Mouse (Mus musculus): Measurements from ENCODE around the gene Nap1l1.

The Nap1l1 gene

DNA sequence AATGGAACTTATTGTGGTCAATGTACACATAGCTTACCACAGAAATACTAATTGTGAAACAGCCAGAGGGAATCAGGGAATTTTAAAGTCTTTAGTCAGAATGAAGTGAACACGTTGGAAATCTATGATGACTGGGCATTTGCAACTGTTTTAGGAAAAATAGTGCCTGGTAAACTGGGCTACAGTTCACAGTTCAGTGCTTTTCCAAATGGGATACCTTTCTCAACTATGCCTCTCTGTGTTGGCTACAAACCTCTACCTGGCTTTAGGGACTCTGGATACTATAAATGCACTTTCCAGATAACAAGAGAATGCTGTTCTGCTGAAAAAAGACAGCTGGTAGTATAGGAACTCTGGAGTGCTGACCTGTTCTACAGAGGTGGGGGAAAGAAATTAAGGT, 31.6 kb downstream of the Nap1l1 start:
- Histone ChIP-seq H3K27me3 (ENCODE audit: control insufficient read depth, insufficient read depth, low read length, poor library complexity, severe bottlenecking) (no peaks in the 10 kb centered on the region), H3K36me3 (ENCODE audit: control insufficient read depth, insufficient read depth, low read length, poor library complexity, severe bottlenecking) (no peaks in the 10 kb centered on the region)
- DNase-seq (ENCODE audit: low read depth, low spot score) = no peak

DNA sequence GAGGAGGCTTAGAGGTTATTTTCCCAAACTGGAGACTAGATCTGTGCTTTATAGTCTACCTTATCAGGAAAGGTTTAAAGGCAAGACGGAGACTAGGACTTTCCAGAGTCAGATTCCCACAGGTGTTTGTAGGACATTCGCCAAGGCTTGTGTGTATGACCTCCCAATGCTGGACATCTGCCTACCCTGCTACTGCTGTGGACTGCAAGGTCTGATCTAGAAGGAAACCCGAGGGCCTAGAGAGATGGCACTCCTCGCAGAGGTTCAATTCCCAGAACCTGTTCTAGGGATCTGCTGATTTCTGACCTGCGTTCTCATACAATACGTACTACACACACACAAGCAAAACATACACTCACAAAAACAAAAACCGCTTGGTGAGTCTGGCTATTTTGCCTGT, 32.4 kb downstream of the Nap1l1 start:
- H3K36me3 ChIP-seq (ENCODE audit: control insufficient read depth, insufficient read depth, low read length, poor library complexity, severe bottlenecking) = no peaks in the 10 kb centered on the region
- H3K27me3 ChIP-seq (ENCODE audit: control insufficient read depth, insufficient read depth, low read length, poor library complexity, severe bottlenecking) = no peaks in the 10 kb centered on the region
- no peak for DNase-seq (ENCODE audit: low read depth, low spot score)

DNA sequence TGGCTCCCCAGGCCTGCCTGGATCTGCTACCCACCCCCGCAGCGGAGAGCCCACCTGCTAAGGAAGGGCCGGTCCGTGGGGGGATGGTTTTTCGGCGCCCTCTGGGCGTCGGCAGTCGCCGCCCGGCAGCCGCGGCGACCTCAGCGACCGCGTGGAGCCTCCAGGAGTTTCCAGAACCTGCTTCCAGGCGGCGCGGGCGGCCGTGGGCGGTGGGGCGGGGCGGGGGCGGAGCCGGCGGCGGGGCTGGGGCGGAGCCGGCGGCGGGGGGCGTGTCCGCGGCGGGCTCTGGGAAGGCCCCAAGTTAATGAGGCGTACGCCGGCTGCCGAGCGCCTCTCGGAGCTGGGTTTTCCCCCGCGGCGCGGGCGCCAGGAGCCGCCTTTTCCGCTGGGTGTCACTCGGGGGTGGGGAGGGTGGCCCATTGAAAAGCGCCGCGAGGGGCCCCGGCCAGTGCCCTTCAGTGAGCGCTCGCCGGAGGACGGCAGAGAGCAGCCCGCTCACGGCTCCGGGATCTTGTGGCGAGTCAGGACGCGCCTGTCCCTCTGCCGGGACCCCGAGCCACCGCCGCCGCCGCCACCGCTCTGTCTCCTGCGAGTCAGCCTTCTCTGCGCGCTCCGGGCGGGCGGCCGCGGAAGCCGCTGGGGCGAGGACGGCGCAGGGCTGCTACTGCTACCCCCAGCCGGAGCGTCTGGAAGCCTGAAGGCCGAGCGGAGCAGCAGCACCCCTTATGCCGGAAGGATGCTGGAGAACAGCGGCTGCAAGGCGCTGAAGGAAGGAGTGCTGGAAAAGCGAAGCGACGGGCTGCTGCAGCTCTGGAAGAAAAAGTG, 33.3 kb downstream of the Nap1l1 start, which contains the start of gene Phlda1:
Gene Phlda1 (plus strand): TSS at position 186 of the 825 bp plus-strand sequence.
- DNase-seq (ENCODE audit: low read depth, low spot score) = peak; percentile 95
- H3K36me3 ChIP-seq (ENCODE audit: control insufficient read depth, insufficient read depth, low read length, poor library complexity, severe bottlenecking) = no peaks in the 10 kb centered on the region
- H3K27me3 ChIP-seq (ENCODE audit: control insufficient read depth, insufficient read depth, low read length, poor library complexity, severe bottlenecking) = no peaks in the 10 kb centered on the region

DNA sequence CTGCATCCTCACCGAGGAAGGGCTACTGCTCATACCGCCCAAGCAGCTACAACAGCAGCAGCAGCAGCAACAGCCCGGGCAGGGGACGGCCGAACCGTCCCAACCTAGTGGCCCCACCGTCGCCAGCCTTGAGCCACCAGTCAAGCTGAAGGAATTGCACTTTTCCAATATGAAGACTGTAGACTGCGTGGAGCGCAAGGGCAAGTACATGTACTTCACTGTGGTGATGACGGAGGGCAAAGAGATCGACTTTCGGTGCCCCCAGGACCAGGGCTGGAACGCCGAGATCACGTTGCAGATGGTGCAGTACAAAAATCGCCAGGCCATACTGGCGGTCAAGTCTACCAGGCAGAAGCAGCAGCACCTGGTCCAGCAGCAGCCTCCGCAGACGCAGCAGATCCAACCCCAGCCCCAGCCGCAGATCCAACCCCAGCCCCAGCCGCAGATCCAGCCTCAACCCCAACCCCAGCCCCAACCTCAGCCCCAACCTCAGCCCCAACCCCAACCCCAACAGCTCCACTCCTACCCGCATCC, 34.0 kb downstream of the Nap1l1 start:
- H3K27me3 ChIP-seq (ENCODE audit: control insufficient read depth, insufficient read depth, low read length, poor library complexity, severe bottlenecking) = no peaks in the 10 kb centered on the region
- DNase-seq (ENCODE audit: low read depth, low spot score) = no peak
- H3K36me3 ChIP-seq (ENCODE audit: control insufficient read depth, insufficient read depth, low read length, poor library complexity, severe bottlenecking) = no peaks in the 10 kb centered on the region

DNA sequence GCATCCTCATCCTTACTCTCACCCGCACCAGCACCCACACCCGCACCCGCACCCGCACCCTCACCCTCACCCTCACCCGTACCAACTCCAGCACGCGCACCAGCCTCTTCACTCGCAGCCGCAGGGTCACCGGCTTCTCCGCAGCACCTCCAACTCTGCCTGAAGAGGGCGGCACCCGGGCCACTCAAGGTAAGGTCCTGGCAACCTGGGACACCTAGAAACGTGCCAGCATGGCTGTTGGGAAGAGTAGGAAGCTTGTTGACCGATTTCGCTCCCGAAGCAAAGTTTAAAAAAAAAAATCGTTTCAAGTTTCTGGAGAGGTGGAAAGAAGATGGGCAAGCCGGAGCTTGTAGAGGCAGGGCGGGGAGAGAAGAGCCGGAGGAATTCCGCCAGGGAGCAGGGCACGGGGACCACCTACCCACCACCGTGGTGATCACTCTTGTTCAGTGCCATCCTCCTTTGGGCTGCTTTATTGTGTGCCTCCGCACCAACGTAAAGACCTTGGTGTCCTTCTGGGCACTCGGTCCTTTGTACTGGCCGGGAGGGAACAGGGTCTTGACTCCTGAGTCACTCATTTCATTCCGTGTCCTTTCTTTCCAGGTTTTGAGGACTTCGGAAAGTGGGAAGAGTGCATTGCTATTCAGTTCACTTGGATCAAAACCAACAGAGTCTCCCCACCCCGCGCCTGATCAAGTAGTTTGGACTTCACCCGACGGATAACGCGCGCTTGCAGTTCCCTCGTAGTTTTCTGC, 34.6 kb downstream of the Nap1l1 start:
- DNase-seq (ENCODE audit: low read depth, low spot score) = peak; percentile 67
- H3K27me3 ChIP-seq (ENCODE audit: control insufficient read depth, insufficient read depth, low read length, poor library complexity, severe bottlenecking) = no peaks in the 10 kb centered on the region
- H3K36me3 ChIP-seq (ENCODE audit: control insufficient read depth, insufficient read depth, low read length, poor library complexity, severe bottlenecking) = no peaks in the 10 kb centered on the region

DNA sequence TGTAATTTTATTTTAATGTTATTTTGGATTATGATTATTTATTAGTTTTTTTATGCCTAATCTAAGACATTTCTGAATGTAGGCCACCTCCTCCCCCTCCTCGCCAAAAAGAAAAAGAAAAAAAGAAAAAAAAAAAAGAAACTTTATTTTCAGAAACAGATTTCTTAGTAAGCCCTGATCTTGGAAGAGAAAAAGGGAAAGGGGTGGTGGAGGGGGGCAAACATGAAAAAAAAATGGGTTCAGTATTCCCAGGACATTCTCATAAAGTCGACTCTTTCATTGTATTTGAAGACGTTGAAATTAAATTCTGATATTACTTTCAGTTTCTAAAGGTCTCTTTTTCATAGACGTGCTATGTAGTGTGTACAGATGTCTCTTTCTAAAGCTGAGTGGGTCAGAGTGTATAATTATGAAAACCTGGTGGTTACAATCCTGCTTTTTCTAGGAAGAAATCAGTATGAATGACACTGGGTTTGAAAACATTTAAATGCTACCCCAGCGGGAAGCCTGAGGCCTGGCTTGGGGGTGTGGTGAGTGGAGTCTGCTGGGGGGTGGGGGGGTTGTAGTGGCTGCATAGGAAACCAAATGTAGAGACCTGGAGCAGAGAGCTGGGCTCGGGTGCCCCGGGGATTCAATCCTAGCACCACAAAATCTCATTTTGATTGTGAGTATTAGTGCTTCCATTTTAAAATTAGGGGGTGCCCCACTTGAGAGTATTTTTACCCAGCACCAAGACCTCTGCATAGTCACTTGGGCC, 35.5 kb downstream of the Nap1l1 start:
- no peak for DNase-seq (ENCODE audit: low read depth, low spot score)
- no peaks in the 10 kb centered on the region for H3K27me3 ChIP-seq (ENCODE audit: control insufficient read depth, insufficient read depth, low read length, poor library complexity, severe bottlenecking)

DNA sequence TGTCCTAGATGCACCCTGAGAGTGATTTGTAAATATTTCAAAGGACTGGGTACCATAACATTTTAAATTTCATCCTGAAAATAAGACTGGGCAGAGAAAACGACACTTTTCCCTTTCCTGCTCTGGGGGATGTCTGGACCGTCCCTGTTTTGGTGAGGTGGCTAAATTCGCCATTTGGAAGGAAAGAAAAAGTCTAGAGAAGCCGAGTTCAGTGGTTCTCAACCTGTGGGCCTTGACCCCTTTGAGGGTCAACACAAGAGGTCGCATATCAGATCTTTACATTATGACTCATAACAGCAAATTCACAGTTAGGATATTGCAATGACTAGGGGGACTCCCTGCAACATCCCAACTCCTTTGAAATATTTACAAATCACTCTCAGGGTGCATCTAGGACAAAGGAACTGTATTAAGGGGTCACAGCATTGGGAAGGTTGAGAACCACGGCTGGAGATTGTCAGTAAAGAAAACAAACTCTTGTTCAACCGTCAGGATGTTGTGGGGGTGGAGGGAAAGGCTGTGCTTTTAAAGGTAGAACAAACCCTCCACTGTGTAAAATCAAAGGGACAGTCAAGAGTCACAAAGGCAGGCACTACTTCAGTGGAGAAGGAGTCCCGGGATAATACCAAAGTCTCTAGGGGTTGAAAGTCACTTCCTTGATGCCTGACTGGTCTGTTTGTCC, 36.2 kb downstream of the Nap1l1 start:
- no peaks in the 10 kb centered on the region for H3K36me3 ChIP-seq (ENCODE audit: control insufficient read depth, insufficient read depth, low read length, poor library complexity, severe bottlenecking)
- DNase-seq (ENCODE audit: low read depth, low spot score) = no peak

More for the DNA sequence above, 35.5 kb downstream of the Nap1l1 start:
- H3K36me3 ChIP-seq (ENCODE audit: control insufficient read depth, insufficient read depth, low read length, poor library complexity, severe bottlenecking) = no peaks in the 10 kb centered on the region

DNA sequence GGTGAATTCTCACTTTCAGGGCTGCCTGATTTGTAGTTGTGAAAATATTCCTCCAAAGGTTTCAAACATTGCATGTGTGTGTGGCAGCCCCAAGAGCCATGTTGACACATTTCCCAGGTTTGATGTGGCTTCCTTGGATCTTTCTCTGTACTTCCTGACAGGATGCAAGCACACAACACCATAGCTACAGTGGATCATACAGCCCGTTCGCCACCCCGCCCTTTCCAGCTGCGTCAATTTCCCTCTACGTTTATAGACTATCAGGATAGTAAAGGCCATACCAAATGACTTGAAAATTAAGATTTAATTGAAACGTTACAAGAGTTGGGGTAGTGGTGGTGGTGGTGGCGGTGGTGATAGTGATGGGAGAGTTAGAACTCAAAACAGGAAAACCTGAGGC, 37.0 kb downstream of the Nap1l1 start:
- Histone ChIP-seq H3K27me3 (ENCODE audit: control insufficient read depth, insufficient read depth, low read length, poor library complexity, severe bottlenecking) (no peaks in the 10 kb centered on the region), H3K36me3 (ENCODE audit: control insufficient read depth, insufficient read depth, low read length, poor library complexity, severe bottlenecking) (no peaks in the 10 kb centered on the region)
- no peak for DNase-seq (ENCODE audit: low read depth, low spot score)

More for the DNA sequence above, 36.2 kb downstream of the Nap1l1 start:
- no peaks in the 10 kb centered on the region for H3K27me3 ChIP-seq (ENCODE audit: control insufficient read depth, insufficient read depth, low read length, poor library complexity, severe bottlenecking)

DNA sequence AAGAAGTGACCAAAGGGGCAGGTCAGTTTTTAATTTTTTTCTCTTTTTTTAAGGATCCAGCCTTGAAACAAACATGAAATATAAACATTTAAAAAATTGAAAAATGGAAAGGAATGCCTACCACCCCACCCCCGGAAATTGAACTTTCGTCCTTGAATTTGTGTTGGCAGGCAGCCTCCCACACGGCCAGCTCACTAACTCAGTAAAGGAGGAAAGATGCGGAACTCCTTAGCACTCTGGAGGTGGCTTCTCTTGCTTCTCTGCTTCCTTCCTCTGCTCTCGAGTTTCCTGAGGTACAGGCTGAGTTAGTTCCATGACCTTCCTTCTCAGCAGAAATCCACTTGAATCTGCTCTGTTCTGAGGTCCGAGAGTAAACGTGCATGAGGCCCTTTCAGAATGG, 37.8 kb downstream of the Nap1l1 start:
- H3K36me3 ChIP-seq (ENCODE audit: control insufficient read depth, insufficient read depth, low read length, poor library complexity, severe bottlenecking) = no peaks in the 10 kb centered on the region
- no peak for DNase-seq (ENCODE audit: low read depth, low spot score)
- no peaks in the 10 kb centered on the region for H3K27me3 ChIP-seq (ENCODE audit: control insufficient read depth, insufficient read depth, low read length, poor library complexity, severe bottlenecking)

DNA sequence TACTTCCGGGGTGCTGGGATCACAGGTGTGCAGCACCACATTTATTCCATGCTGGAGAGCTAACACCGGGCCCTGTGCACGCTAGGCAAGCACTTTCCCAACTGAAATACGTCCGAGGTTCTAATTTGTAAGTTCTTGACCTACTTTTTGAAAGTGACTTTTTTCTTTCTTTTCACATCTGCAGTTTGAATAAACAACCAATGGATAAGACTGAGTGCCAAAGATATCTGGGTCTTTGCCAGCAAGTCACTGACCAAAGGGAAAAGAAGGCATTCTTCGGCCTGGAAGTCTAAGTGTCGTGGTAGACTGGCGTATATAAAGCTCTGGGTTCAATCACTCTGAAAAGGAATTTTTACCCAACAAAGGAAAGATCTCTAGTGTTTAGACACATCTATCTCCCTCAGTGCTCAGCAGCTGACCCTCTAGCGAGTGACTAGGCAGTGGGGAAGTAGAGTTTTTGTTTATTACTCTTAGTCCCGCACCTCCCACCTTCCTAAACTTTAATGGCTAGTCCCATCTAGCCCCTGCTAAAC, 39.1 kb downstream of the Nap1l1 start:
- Histone ChIP-seq H3K27me3 (ENCODE audit: control insufficient read depth, insufficient read depth, low read length, poor library complexity, severe bottlenecking) (no peaks in the 10 kb centered on the region), H3K36me3 (ENCODE audit: control insufficient read depth, insufficient read depth, low read length, poor library complexity, severe bottlenecking) (no peaks in the 10 kb centered on the region)
- DNase-seq (ENCODE audit: low read depth, low spot score) = no peak

DNA sequence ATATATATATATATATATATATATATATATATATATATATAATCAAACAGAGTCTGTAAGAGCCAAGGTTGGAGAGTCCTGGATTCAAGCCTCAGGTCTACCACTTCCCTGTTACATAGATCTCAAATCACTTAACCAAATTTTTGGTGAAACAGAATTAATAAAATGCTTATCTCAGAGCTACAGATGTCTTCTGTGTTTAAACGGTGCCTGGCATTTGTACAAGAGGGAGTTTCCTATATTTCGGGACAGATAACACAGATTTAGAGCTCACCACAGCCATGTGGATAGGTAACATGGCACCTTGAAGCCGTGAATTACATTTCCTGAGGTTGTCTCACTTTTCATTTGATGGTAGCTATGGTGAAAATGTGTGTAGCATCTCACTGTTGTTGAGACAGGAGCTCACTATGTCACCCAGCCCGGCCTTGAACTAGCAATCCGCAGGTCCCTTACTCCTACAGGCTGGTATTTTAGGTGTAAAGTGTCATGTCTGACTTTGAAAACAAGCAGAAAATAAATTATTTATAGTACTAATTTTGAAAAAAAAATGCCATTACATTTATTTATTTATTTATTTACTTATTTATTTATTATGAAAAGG, 41.4 kb downstream of the Nap1l1 start:
- Histone ChIP-seq H3K36me3 (ENCODE audit: control insufficient read depth, insufficient read depth, low read length, poor library complexity, severe bottlenecking) (no peaks in the 10 kb centered on the region), H3K27me3 (ENCODE audit: control insufficient read depth, insufficient read depth, low read length, poor library complexity, severe bottlenecking) (no peaks in the 10 kb centered on the region)
- no peak for DNase-seq (ENCODE audit: low read depth, low spot score)

DNA sequence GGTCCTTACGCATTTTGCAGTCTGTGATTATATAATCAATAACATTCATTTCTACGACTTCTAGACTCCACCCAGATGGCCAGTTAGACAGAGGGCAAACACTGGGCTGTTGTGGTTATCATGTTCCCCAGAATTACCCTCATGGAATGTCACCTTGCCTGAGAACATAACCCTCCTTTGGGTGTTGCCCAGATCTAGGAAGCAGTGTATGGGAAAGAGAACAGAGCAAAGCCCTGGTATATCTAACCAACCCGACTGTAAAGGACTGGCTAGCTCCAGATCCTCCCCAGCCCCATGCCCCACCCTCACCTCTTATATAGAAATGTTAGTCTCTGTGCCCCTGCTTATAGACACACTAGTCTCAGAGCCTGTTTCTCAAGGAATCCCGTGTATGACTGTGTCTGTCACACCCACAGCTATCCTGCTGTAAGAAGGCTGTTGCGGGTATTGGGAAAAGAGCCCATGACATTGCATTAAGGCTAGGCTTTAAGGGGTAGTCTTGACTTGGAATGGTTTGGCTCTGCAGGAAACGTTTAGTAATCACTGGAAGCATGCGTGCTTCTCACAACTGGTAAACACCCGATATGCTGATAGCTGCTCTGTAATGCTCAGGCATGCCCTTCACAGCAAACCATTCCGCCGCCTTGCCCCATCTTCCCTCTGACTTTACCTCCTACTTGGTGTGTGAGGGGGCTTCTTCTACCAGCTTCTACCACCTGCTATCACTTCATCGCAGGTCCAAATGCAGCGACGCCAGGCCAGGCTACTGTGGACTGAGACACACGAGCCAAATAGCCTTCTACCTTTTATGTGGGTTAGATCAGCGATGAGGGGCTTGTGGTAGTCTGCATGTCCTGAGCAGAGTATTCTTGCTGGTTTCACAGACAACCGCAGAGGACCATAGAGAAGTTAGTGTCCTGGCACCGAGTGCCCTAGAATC, 42.3 kb downstream of the Nap1l1 start:
- no peaks in the 10 kb centered on the region for H3K36me3 ChIP-seq (ENCODE audit: control insufficient read depth, insufficient read depth, low read length, poor library complexity, severe bottlenecking)
- no peak for DNase-seq (ENCODE audit: low read depth, low spot score)

DNA sequence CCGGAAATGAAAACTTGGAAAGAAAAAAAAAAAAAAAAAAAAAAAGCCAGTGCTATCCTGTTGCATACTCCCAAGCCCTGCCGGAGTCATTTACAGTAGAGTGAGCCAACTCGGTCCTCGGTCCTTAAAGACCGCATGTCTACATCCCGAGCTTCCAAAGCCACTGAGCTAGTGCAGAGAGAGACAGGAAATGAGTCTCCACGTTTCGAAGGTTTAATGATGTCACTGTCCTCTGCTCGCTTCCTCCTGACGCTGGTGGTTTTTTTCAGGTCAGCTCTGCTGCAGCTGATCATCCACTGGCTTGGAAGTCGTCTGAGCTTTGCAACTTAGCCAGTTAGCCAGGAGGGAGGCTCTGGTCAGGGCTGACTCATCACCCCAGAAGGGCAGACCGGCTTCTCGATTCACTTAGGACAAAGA, 43.2 kb downstream of the Nap1l1 start:
- H3K27me3 ChIP-seq (ENCODE audit: control insufficient read depth, insufficient read depth, low read length, poor library complexity, severe bottlenecking) = no peaks in the 10 kb centered on the region
- H3K36me3 ChIP-seq (ENCODE audit: control insufficient read depth, insufficient read depth, low read length, poor library complexity, severe bottlenecking) = no peaks in the 10 kb centered on the region
- DNase-seq (ENCODE audit: low read depth, low spot score) = peak; percentile 65

More for the DNA sequence above, 42.3 kb downstream of the Nap1l1 start:
- H3K27me3 ChIP-seq (ENCODE audit: control insufficient read depth, insufficient read depth, low read length, poor library complexity, severe bottlenecking) = no peaks in the 10 kb centered on the region
